Mouse (Mus musculus) cortical plate, adult 2 months (tissue): ENCODE measurements around the gene Ninj1.

Source experiments
- CTCF ChIP-seq: fragments of 200-500 bp; IDR thresholded peaks from 2 replicates; pipeline ENCODE4 v1.5.1; 2011; ENCODE audit warnings: mild to moderate bottlenecking, control low read depth, low read length; ENCODE audit not compliant: insufficient read depth; ENCODE audit errors: extremely low read depth
- POLR2A ChIP-seq: fragments of 200-500 bp; IDR thresholded peaks from 2 replicates; pipeline ENCODE4 v1.6.1; 2011; ENCODE audit warnings: mild to moderate bottlenecking, low read length, control low read depth; ENCODE audit not compliant: insufficient read depth; ENCODE audit errors: extremely low read depth

- TF ChIP-seq CTCF (no peak), POLR2A (no peak)
Measured at GRCm38 (mm10) chr13:49192156-49192855, 5.0 kb downstream of the Ninj1 start.
